Mouse (Mus musculus) stomach, embryonic 14.5 days (tissue): ENCODE results near the gene Rpusd1. TPM values are rescaled to one million over a fixed set of nuclear protein-coding genes. Genes with fewer than 3 reads are reported as not detected.
A peak's percentile ranks its signal among the peaks of the same experiment; 100 is the strongest.

Experiments
- ATAC-seq: fragments of 200-750 bp; cut with Nextera tagmentation; 2 replicates; pipeline ENCODE4 v1.8.0; 2017; ENCODE audit warnings: low read depth, moderate TSS enrichment; ENCODE audit not compliant: insufficient number of reproducible peaks, insufficient read depth, low FRiP score
- H3K27ac ChIP-seq: fragments of 300-500 bp; sonication (generic); 2 replicates; pipeline ENCODE4 v1.5.1; 2014; ENCODE audit warnings: mild to moderate bottlenecking, low read length, moderate library complexity, mixed read lengths
- H3K27me3 ChIP-seq: fragments of 300-500 bp; sonication (generic); 2 replicates; pipeline ENCODE4 v1.6.1; 2014; ENCODE audit warnings: low read length, control low read depth, mixed read lengths; ENCODE audit not compliant: control insufficient read depth, insufficient read depth
- H3K36me3 ChIP-seq: fragments of 300-500 bp; sonication (generic); 2 replicates; pipeline ENCODE4 v1.6.1; 2014; ENCODE audit warnings: mild to moderate bottlenecking, control low read depth, low read length, moderate library complexity, mixed read lengths; ENCODE audit not compliant: control insufficient read depth, insufficient read depth
- H3K4me1 ChIP-seq: fragments of 300-500 bp; sonication (generic); 2 replicates; pipeline ENCODE4 v1.6.1; 2014; ENCODE audit warnings: low read length, control low read depth, mixed read lengths; ENCODE audit not compliant: control insufficient read depth, insufficient read depth
- H3K4me2 ChIP-seq: fragments of 300-500 bp; sonication (generic); replicated peaks from 2 replicates; pipeline ENCODE4 v1.6.1; 2014; ENCODE audit warnings: low read depth, low read length, control low read depth
- H3K4me3 ChIP-seq: fragments of 300-500 bp; sonication (generic); 2 replicates; pipeline ENCODE4 v1.5.1; 2014; ENCODE audit warnings: low read depth, low read length, control low read depth
- H3K9ac ChIP-seq: fragments of 300-500 bp; sonication (generic); replicated peaks from 2 replicates; pipeline ENCODE4 v1.6.1; 2014; ENCODE audit warnings: low read depth, mild to moderate bottlenecking, control low read depth, low read length, moderate library complexity, mixed read lengths
- H3K9me3 ChIP-seq: fragments of 300-500 bp; sonication (generic); 2 replicates; pipeline ENCODE4 v1.6.1; 2016; ENCODE audit warnings: low read depth, low read length, control low read depth; ENCODE audit not compliant: control insufficient read depth
- WGBS: fragments of 180-500 bp; shearing (Covaris S2); extraction: QIAGEN DNeasy Blood & Tissue Kit; methylation state at CpG from one replicate; pipeline ENCODE4 v1.1.7; 2014; 5-methylcytosine and 5-hydroxymethylcytosine counted together
- polyA plus RNA-seq: library from polyadenylated mRNA; unstranded; fragments of >200 nt; fragmentation: Nextera tagmentation; extraction: Ambion mirVana; gene quantifications from 2 replicates; pipeline ENCODE4 v1.2.1, GENCODE M21; 2014

Rpusd1 gene
- polyA plus RNA-seq, 1 experiment from 2014 or later: 22.1 TPM

- no peak overlapping the region for H3K4me2 ChIP-seq
- 90% methylated on average over 9 of the region's 9 CpGs for WGBS
- no peak overlapping the region for H3K9ac ChIP-seq
- H3K4me1 ChIP-seq: no peaks in the 10 kb centered on the region
- H3K36me3 ChIP-seq: no peaks in the 10 kb centered on the region
- H3K4me3 ChIP-seq: no peak overlapping the region
- no peaks in the 10 kb centered on the region for H3K27me3 ChIP-seq
- H3K9me3 ChIP-seq: no peaks in the 10 kb centered on the region
- no peak for ATAC-seq
- no peak overlapping the region for H3K27ac ChIP-seq
These were observed 16.4 kb downstream of the Rpusd1 start for GRCm38 (mm10) chr17:25743831-25744230.

GRCm38 (mm10) chr17:25744311-25744710, 16.8 kb downstream of the Rpusd1 start:
- ATAC-seq: no peak
- Histone ChIP-seq H3K27me3 (no peaks in the 10 kb centered on the region), H3K36me3 (no peaks in the 10 kb centered on the region), H3K9me3 (no peaks in the 10 kb centered on the region), H3K9ac (no peak overlapping the region), H3K27ac (no peak overlapping the region), H3K4me1 (no peaks in the 10 kb centered on the region), H3K4me2 (no peak overlapping the region), H3K4me3 (no peak overlapping the region)
- 79% methylated on average over 10 of the region's 10 CpGs for WGBS

- no peaks in the 10 kb centered on the region for H3K27me3 ChIP-seq
- no peak for ATAC-seq
- H3K4me3 ChIP-seq: no peak overlapping the region
- 92% methylated on average over 4 of the region's 4 CpGs for WGBS
- H3K9me3 ChIP-seq: no peaks in the 10 kb centered on the region
- no peak overlapping the region for H3K4me2 ChIP-seq
- H3K27ac ChIP-seq: no peak overlapping the region
- H3K4me1 ChIP-seq: peaks cover 5% of the 10 kb centered on the region
- H3K9ac ChIP-seq: no peak overlapping the region
- no peaks in the 10 kb centered on the region for H3K36me3 ChIP-seq
These were observed 20.8 kb downstream of the Rpusd1 start for GRCm38 (mm10) chr17:25748238-25748637.

- 89% methylated on average over 6 of the region's 6 CpGs for WGBS
- Histone ChIP-seq H3K27me3 (no peaks in the 10 kb centered on the region), H3K4me1 (peaks cover 5% of the 10 kb centered on the region), H3K27ac (no peak overlapping the region), H3K36me3 (no peaks in the 10 kb centered on the region), H3K9ac (no peak overlapping the region), H3K4me3 (no peak overlapping the region), H3K4me2 (no peak overlapping the region), H3K9me3 (no peaks in the 10 kb centered on the region)
- no peak for ATAC-seq
These were observed 21.8 kb downstream of the Rpusd1 start for GRCm38 (mm10) chr17:25749314-25749713.

- no peaks in the 10 kb centered on the region for H3K27me3 ChIP-seq
- ATAC-seq: no peak
- WGBS: 21% methylated on average over 5 of the region's 5 CpGs
- H3K36me3 ChIP-seq: no peaks in the 10 kb centered on the region
- H3K4me2 ChIP-seq: no peak overlapping the region
- no peaks in the 10 kb centered on the region for H3K9me3 ChIP-seq
- H3K9ac ChIP-seq: no peak overlapping the region
- H3K4me3 ChIP-seq: no peak overlapping the region
- no peak overlapping the region for H3K27ac ChIP-seq
- peaks cover 18% of the 10 kb centered on the region for H3K4me1 ChIP-seq
These were observed 24.0 kb downstream of the Rpusd1 start for GRCm38 (mm10) chr17:25751446-25751845.

GRCm38 (mm10) chr17:25754241-25754640, 26.8 kb downstream of the Rpusd1 start, which contains the start of gene Msln:
Gene Msln (minus strand): TSS chr17:25754378.
- ATAC-seq: peak; percentile 50; the same call in 1 of the 2 replicates
- Histone ChIP-seq H3K36me3 (no peaks in the 10 kb centered on the region), H3K9ac (no peak within 1 kb of the TSS), H3K27ac (no peak within 1 kb of the TSS), H3K4me3 (no peak within 1 kb of the TSS), H3K27me3 (no peaks in the 10 kb centered on the region), H3K4me2 (0 out of 2 replicates have a peak within 1 kb of the TSS, but pooled peaks have one; percentile 10), H3K4me1 (peaks cover 21% of the 10 kb centered on the region), H3K9me3 (no peaks in the 10 kb centered on the region)
- WGBS: 71% methylated on average over 9 of the region's 9 CpGs

- Histone ChIP-seq H3K36me3 (no peaks in the 10 kb centered on the region), H3K4me3 (no peak overlapping the region), H3K27me3 (no peaks in the 10 kb centered on the region), H3K4me1 (peaks cover 21% of the 10 kb centered on the region), H3K9me3 (no peaks in the 10 kb centered on the region), H3K9ac (no peak overlapping the region), H3K27ac (no peak overlapping the region), H3K4me2 (no peak overlapping the region)
- 81% methylated on average over 4 of the region's 4 CpGs for whole genome bisulfite sequencing
- ATAC-seq: no peak
These were observed 27.6 kb downstream of the Rpusd1 start for GRCm38 (mm10) chr17:25755086-25755485.

GRCm38 (mm10) chr17:25755627-25756377, 28.3 kb downstream of the Rpusd1 start:
- H3K4me3 ChIP-seq: no peak overlapping the region
- peak overlapping the region; percentile 11; the same call in 1 of the 2 replicates for H3K27ac ChIP-seq
- 26% methylated on average over 4 of the region's 4 CpGs for WGBS
- H3K4me2 ChIP-seq: no peak overlapping the region
- ATAC-seq: peak; percentile 74
- no peaks in the 10 kb centered on the region for H3K27me3 ChIP-seq
- H3K9ac ChIP-seq: no peak overlapping the region
- no peaks in the 10 kb centered on the region for H3K9me3 ChIP-seq
- H3K36me3 ChIP-seq: no peaks in the 10 kb centered on the region
- peaks cover 21% of the 10 kb centered on the region for H3K4me1 ChIP-seq
